ENCODE assay signal across 8 mouse cellular contexts in the genomic region with DNA sequence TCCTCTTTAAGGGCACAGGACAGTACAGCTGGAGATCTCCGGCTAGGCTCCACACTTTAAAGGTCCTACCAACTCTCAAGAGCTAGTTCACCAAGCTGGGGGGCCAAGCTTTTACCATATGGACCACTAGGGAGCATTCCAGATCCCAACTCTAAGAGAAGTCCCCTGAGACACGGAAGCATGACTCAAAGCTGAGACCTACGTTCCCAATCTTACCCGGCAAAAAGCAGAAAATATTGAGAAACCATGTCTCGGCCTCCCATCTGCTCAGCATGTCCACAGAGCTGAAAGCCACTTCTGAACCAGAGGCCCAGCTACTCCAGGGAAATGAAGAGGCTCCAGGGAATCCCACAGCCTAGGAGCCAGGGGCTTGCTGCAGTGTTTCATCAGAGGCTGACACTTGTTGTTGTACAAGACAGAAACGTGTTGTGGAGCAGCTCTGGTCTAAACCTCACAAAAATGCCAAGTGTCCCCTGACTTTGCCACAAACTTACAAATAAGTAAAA.
"Had no signal": no experiment of that assay in that cellular context is flagged by ENCODE, and none has a peak within 500 bp of the region (broad histone marks: within the 10 kb centered on the region; RNA-seq: fewer than 3 reads in every experiment).

No protein-coding gene starts in this region.

- H3K9me3 ChIP-seq: limb, embryonic 15.5 days; liver, embryonic 12.5 days; midbrain, embryonic 12.5 days had no signal

- H3K27ac ChIP-seq: left cerebral cortex, adult 2 months; liver, embryonic 12.5 days; midbrain, embryonic 12.5 days had no signal

- H3K4me1 ChIP-seq: liver, embryonic 12.5 days; midbrain, embryonic 12.5 days had no signal

- H3K4me3 ChIP-seq: left cerebral cortex, adult 2 months; limb, embryonic 15.5 days; liver, embryonic 12.5 days; midbrain, embryonic 12.5 days had no signal

- ATAC-seq: liver, embryonic 12.5 days had no signal

- H3K36me3 ChIP-seq: limb, embryonic 15.5 days; liver, embryonic 12.5 days; midbrain, embryonic 12.5 days had no signal

- DNase-seq: kidney, postnatal 14 days; right cerebral cortex, postnatal 14 days had no signal

- H3K27me3 ChIP-seq: limb, embryonic 15.5 days; liver, embryonic 12.5 days; megakaryocyte, embryonic 14.5 days; midbrain, embryonic 12.5 days had no signal

- H3K9ac ChIP-seq: limb, embryonic 15.5 days; liver, embryonic 12.5 days; lung, embryonic 14.5 days; midbrain, embryonic 12.5 days had no signal

- H3K4me2 ChIP-seq: liver, embryonic 12.5 days; lung, embryonic 14.5 days; midbrain, embryonic 12.5 days had no signal
